Mouse (Mus musculus) lung, embryonic 16.5 days (tissue): ENCODE results near the gene Pknox2. TPM values are rescaled to one million over a fixed set of nuclear protein-coding genes. Genes with fewer than 3 reads are reported as not detected.

ENCODE experiments used
- ATAC-seq: fragments of 200-750 bp; cut with Nextera tagmentation; 2 replicates; pipeline ENCODE4 v1.8.0; 2017; ENCODE audit warnings: low read depth, mild to moderate bottlenecking, moderate library complexity
- H3K27ac ChIP-seq: fragments of 300-500 bp; sonication (generic); 2 replicates; pipeline ENCODE4 v1.5.1; 2014; ENCODE audit warnings: mild to moderate bottlenecking, control low read depth, low read length
- H3K27me3 ChIP-seq: fragments of 300-500 bp; sonication (generic); 2 replicates; pipeline ENCODE4 v1.6.1; 2014; ENCODE audit warnings: low read depth, low read length, mixed read lengths; ENCODE audit not compliant: control insufficient read depth, insufficient read depth
- H3K36me3 ChIP-seq: fragments of 300-500 bp; sonication (generic); 2 replicates; pipeline ENCODE4 v1.6.1; 2014; ENCODE audit warnings: low read length; ENCODE audit not compliant: control insufficient read depth, insufficient read depth
- H3K4me1 ChIP-seq: fragments of 300-500 bp; sonication (generic); replicated peaks from 2 replicates; pipeline ENCODE4 v1.6.1; 2014; ENCODE audit warnings: low read length, mixed read lengths; ENCODE audit not compliant: control insufficient read depth, insufficient read depth
- H3K4me2 ChIP-seq: fragments of 300-500 bp; sonication (generic); 2 replicates; pipeline ENCODE4 v1.6.1; 2014; ENCODE audit warnings: low read depth, low read length, control low read depth
- H3K4me3 ChIP-seq: fragments of 300-500 bp; sonication (generic); 2 replicates; pipeline ENCODE4 v1.5.1; 2014; ENCODE audit warnings: mild to moderate bottlenecking, low read length, control low read depth
- H3K9ac ChIP-seq: fragments of 300-500 bp; sonication (generic); 2 replicates; pipeline ENCODE4 v1.6.1; 2014; ENCODE audit warnings: low read length, control low read depth
- H3K9me3 ChIP-seq: fragments of 300-500 bp; sonication (generic); 2 replicates; pipeline ENCODE4 v1.6.1; 2016; ENCODE audit warnings: low read length; ENCODE audit not compliant: control insufficient read depth
- WGBS: fragments of 180-500 bp; shearing (Covaris S2); extraction: QIAGEN DNeasy Blood & Tissue Kit; methylation state at CpG from one replicate; pipeline ENCODE4 v1.1.7; 2014; 5-methylcytosine and 5-hydroxymethylcytosine counted together
- polyA plus RNA-seq: library from polyadenylated mRNA; unstranded; fragments of >200 nt; fragmentation: Nextera tagmentation; extraction: Ambion mirVana; gene quantifications from 2 replicates; pipeline ENCODE4 v1.2.1, GENCODE M21; 2015

The Pknox2 gene
- polyA plus RNA-seq, 1 experiment from 2014 or later, result 12.8 TPM

GRCm38 (mm10) chr9:36863694-36864093 is 283.5 kb downstream of the Pknox2 start:
- no peaks in the 10 kb centered on the region for H3K36me3 ChIP-seq
- no peak overlapping the region for H3K27ac ChIP-seq
- no peaks in the 10 kb centered on the region for H3K27me3 ChIP-seq
- no peak for ATAC-seq
- no peak overlapping the region for H3K9ac ChIP-seq
- no peak overlapping the region for H3K4me2 ChIP-seq
- H3K4me1 ChIP-seq, result no peaks in the 10 kb centered on the region
- H3K9me3 ChIP-seq, result no peaks in the 10 kb centered on the region
- H3K4me3 ChIP-seq, result no peak overlapping the region
- WGBS, result 31% methylated on average over 3 of the region's 3 CpGs

- H3K4me2 ChIP-seq, result no peak overlapping the region
Observed at GRCm38 (mm10) chr9:36862576-36862975, 284.6 kb downstream of the Pknox2 start.

GRCm38 (mm10) chr9:36858677-36859076 is 288.5 kb downstream of the Pknox2 start:
- Histone ChIP-seq H3K27ac (no peak overlapping the region), H3K9me3 (no peaks in the 10 kb centered on the region), H3K4me2 (no peak overlapping the region), H3K9ac (no peak overlapping the region), H3K4me3 (no peak overlapping the region), H3K36me3 (no peaks in the 10 kb centered on the region), H3K4me1 (no peaks in the 10 kb centered on the region), H3K27me3 (no peaks in the 10 kb centered on the region)
- ATAC-seq, result no peak
- WGBS, result 37% methylated on average over 4 of the region's 4 CpGs

More at GRCm38 (mm10) chr9:36862576-36862975, 284.6 kb downstream of the Pknox2 start:
- Histone ChIP-seq H3K4me3 (no peak overlapping the region), H3K4me1 (no peaks in the 10 kb centered on the region), H3K27ac (no peak overlapping the region), H3K9ac (no peak overlapping the region), H3K36me3 (no peaks in the 10 kb centered on the region), H3K27me3 (no peaks in the 10 kb centered on the region), H3K9me3 (no peaks in the 10 kb centered on the region)
- ATAC-seq, result no peak
- 60% methylated on average over 2 of the region's 2 CpGs for WGBS

GRCm38 (mm10) chr9:36857476-36858117 is 289.6 kb downstream of the Pknox2 start:
- Histone ChIP-seq H3K4me2 (no peak overlapping the region), H3K27ac (no peak overlapping the region), H3K27me3 (no peaks in the 10 kb centered on the region), H3K4me3 (no peak overlapping the region), H3K4me1 (no peaks in the 10 kb centered on the region), H3K36me3 (no peaks in the 10 kb centered on the region), H3K9me3 (no peaks in the 10 kb centered on the region), H3K9ac (no peak overlapping the region)
- ATAC-seq, result no peak
- WGBS, result 42% methylated on average over 8 of the region's 8 CpGs

DNA sequence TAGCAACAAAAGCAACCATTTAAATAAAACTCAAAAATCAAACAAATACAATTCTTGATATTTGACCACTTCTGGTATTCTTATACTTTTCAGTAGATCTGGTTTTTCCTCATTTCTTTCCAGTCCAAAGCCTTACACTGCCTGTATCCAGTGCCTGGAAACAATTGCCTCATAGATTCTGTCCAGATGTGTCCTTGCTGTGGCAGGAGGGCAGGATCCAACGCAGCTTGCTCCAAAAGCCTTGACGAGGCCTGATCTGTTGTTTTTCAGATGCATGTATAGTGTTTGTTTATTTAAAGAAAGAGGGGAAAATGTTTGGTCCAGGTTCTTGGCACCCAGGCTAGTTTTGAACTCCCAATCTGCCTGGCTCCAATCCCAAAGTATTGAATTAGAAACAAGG is 290.9 kb downstream of the Pknox2 start:
- Histone ChIP-seq H3K27ac (no peak overlapping the region), H3K27me3 (no peaks in the 10 kb centered on the region), H3K36me3 (no peaks in the 10 kb centered on the region), H3K9ac (no peak overlapping the region), H3K9me3 (no peaks in the 10 kb centered on the region), H3K4me3 (no peak overlapping the region), H3K4me1 (no peaks in the 10 kb centered on the region), H3K4me2 (no peak overlapping the region)
- 38% methylated on average over 2 of the region's 2 CpGs for WGBS
- ATAC-seq, result no peak

DNA sequence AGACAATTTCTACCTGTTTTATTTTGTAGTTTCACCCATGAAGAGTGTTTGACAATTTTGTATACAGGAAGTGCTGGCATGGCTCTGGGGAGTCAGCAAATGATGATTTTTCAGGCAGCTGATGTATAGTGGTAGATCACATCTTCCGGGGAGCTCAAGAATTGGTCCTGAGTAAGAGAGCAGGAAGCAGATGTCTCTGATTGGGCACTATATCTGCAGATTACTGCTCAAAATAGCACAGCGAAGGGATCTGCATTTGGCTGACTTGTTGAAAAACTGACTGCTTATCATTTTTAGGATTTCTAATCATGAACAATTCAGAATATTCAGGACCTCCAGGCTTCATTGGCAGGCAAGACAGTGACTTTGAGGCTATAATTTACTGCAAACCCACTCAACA is 295.0 kb downstream of the Pknox2 start:
- 80% methylated on average over 2 of the region's 2 CpGs for WGBS
- H3K27me3 ChIP-seq, result no peaks in the 10 kb centered on the region
- H3K4me3 ChIP-seq, result no peak overlapping the region
- H3K9ac ChIP-seq, result no peak overlapping the region
- no peaks in the 10 kb centered on the region for H3K36me3 ChIP-seq
- no peak overlapping the region for H3K27ac ChIP-seq
- no peaks in the 10 kb centered on the region for H3K4me1 ChIP-seq
- ATAC-seq, result no peak
- H3K9me3 ChIP-seq, result no peaks in the 10 kb centered on the region
- H3K4me2 ChIP-seq, result no peak overlapping the region

DNA sequence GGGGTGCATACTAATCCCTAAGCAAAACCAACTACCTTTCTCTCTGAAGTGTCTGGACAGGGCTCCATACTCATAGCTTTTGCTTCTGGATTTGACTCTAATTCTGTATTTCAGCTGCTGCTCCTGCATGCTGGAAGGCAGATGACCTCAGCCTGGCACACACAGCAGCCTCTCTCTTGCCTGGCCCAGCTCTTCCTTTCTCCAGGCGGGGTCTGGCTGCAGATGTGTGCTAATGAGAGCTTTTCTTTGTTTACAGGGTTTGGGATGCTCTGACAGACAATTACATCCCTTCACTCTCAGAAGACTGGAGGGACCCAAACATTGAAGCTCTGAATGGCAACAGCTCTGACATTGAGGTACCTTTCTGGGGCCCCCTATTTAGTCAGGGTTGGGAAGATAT is 297.1 kb downstream of the Pknox2 start:
- 35% methylated on average over 1 of the region's 1 CpGs for WGBS
- H3K27ac ChIP-seq, result no peak overlapping the region
- no peaks in the 10 kb centered on the region for H3K9me3 ChIP-seq
- no peaks in the 10 kb centered on the region for H3K27me3 ChIP-seq
- no peak overlapping the region for H3K4me2 ChIP-seq
- no peak for ATAC-seq
- H3K4me3 ChIP-seq, result no peak overlapping the region
- no peaks in the 10 kb centered on the region for H3K4me1 ChIP-seq
- no peaks in the 10 kb centered on the region for H3K36me3 ChIP-seq
- H3K9ac ChIP-seq, result no peak overlapping the region

DNA sequence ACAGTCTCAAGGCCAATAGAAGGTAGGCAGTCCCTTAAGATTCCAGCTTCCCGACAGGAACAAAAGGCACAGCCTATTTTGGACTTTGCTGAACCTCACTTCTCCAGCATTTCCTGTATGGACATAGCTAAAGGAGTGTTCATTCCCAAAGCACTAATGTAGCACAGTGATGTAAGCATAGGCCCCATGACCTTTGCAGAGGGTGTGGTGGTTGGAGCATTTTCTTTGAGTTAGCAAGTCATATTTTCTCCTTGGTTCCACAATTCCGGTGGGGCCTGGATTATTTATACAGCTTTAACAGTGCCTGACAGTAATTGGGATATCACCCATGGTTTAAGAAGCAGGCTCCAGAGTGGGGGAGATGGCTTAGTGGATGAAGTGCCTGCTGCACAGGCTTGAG is 298.5 kb downstream of the Pknox2 start:
- Histone ChIP-seq H3K9me3 (no peaks in the 10 kb centered on the region), H3K36me3 (no peaks in the 10 kb centered on the region), H3K4me2 (no peak overlapping the region), H3K4me1 (no peaks in the 10 kb centered on the region), H3K9ac (no peak overlapping the region), H3K4me3 (no peak overlapping the region), H3K27ac (no peak overlapping the region), H3K27me3 (no peaks in the 10 kb centered on the region)
- no peak for ATAC-seq
- 69% methylated on average over 2 of the region's 2 CpGs for WGBS

DNA sequence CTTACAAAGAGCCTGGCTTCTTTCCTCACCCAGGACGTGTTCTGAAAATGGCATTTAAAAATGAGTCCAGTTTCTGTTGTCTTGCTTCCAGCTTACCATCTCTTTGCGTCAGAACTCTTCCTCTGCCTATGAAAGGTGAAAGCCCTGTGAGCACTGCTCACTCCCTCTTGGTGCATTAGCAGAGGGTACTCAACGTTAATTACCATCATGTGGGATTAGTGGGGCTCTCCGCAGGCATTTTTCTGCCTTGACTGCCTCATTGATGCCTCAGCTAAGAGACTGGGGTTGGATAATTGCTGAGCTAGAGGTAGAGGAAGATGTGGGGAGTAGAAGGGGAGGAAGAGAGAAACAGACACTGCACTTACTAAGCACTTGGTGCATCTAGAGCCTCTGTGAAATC is 300.9 kb downstream of the Pknox2 start:
- no peaks in the 10 kb centered on the region for H3K4me1 ChIP-seq
- H3K27ac ChIP-seq, result no peak overlapping the region
- no peak overlapping the region for H3K9ac ChIP-seq
- no peak overlapping the region for H3K4me3 ChIP-seq
- no peaks in the 10 kb centered on the region for H3K27me3 ChIP-seq
- ATAC-seq, result no peak
- H3K36me3 ChIP-seq, result no peaks in the 10 kb centered on the region
- H3K9me3 ChIP-seq, result no peaks in the 10 kb centered on the region
- H3K4me2 ChIP-seq, result no peak overlapping the region
- WGBS, result 52% methylated on average over 4 of the region's 4 CpGs
